Mouse (Mus musculus) B cell, adult 2 months (primary cell): ENCODE measurements at regions not wholly inside any gene's neighbourhood (a gene's known extent, or its start where the extent isn't known, plus 50 kb on each side); places are given as distances from the start of the nearest gene placed in this dataset.

Source experiments
- DNase-seq, 2 experiments: peaks; one replicate each; pipeline ENCODE4 v3.0.0; 2022

- no peak for DNase-seq
Observed at GRCm38 (mm10) chr19:53476768-53477547, 52.0 kb upstream of the Dusp5 start.

DNA sequence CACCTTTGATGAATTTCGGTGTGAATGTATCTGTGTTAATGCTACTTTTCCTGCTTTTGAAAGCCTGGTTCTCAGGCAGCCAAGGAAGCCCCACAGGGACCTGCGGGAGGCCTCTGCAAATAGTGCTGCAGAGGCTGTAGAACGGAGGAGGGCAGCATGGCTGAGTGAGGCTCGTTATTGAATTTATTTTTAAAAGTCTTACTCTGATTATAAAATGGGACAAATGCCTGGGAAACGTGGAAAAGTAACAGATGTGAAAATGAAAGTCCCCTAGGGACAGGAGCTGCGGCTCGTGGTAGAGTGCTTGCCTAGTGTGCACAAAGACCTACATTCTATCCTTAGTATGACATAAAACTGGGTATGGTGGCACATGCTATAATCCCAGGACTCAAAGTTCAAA lies 59.7 kb upstream of the Dusp5 start:
- DNase-seq = no peak

DNA sequence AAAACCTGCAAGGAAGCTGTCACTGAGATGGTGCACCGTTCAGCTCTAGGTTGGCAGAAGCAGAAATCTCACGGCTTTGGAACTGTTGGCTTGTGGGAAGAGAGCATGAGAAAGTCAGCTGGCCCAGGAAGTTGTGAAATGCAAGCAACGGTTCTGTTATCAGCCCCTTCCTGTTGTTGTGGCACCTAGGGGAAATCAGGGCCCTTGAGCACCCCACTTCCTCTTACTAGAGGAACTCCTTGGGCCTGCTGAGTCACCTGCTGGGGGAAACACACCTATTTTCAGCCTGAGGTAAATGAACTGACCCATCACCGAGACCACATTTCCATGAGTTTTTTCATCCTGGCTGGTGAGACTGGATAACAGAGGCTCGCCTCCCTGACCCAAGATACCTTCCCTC lies 64.2 kb upstream of the Dusp5 start:
- DNase-seq = peak; percentile 83 to 87

DNA sequence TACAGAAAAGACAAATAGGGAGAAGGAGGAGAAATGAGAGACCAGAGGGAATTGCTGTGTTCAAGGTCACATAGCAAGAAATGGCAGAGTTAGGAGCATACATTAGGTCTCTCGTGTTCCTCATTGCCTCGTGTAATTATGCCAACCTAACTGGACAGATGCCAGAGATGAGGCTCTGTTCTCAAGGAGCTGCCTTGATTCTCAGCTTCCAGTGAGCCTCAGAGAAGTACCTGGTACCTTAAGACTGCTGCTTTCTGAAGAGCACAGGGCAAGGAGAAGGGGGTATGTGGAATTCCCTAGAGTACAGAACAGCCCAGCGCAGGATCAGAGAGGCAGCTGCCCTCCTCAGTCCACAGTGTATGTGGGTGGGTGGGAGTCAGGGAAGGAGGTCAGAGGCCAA lies 64.8 kb upstream of the Dusp5 start:
- DNase-seq = peak; percentile 34 to 35

- DNase-seq = peak; percentile 39 to 43
Observed at GRCm38 (mm10) chr19:53461025-53462015, 67.6 kb upstream of the Dusp5 start.

DNA sequence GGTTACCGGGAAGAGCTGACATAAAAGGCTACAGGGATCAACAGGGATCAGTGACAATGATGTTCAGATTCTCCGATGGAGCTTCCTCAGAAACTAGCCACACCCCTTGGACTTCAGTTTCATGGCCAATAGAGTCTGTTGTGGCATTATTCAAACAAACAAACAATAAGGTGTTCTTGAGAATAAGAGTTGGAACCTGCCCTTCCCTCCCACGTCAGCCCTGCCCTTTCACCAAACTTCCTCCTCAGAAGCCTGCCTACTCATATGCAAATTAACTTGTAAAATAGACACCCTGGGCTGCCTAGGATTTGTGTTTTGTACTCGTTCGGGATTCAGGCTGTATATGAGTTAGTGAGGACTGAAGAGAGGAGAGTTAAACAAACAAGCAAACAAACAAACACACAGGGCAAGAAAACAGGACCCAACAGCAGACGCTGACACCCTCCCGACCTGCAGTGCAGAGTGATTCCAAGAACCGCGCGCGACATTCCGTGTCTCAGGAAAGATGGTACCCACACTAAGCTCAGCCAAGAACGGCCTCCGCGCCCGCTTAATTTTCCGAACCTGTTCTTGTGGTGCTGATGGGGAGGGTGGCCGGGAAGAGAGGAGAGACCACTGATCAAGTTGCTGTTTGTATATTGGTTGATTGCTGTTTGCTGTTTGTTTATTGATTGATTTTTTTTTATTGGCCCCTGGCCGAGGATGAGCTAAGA lies 68.4 kb upstream of the Dusp5 start:
- DNase-seq = peak; percentile 70 to 77

DNA sequence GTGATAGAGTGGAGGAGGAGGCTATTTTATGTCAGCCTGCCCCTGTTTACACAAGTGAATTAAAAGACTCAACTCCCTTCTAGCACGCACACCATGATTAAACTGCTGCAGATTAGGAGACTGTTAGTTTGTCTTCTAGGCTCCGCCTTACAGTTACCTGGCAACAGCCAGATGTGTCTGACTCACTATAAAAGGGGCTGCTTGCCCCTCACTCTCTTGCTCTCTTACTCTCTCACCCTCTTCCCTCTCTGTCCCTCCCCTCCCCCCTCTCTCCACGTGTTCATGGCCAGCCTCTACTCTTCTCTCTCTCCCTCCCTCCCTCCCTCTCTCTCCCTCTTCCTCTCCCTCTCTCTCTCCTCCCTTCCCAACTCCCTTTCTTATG lies 69.0 kb upstream of the Smndc1 start:
- DNase-seq = no peak

DNA sequence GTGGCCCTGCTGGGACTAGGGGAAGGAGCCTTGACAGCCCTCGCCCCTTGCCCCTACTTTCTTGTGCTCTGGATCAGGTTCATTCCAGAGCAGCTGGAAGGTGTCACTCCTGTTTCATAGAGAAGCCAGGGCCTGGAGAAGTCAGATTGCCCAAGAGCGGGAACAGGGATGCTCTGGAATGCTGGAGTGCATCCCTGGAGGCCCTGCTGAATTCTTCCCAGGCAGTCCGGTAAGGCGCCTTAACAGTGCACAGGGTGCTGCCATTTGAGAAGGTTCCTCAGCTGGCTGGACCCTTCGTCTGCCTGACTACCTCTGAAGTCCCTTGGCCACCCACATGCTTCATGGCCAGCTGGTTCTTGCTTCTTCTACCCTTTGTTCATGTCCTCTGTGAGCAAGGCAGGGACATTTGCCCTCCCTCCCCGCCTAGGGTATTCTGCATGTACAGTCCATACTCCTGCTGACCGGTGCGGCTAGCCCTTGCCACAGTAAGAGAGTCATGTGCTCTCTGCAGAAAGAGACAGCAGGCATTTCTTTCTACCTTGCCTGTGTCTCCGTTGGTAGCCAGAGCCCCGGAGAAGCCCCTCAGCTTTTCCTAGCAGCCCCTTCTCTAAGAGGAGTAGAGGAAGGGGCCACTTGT lies 68.5 kb upstream of the Smndc1 start:
- DNase-seq = no peak

GRCm38 (mm10) chr19:53456681-53457080 lies 66.3 kb upstream of the Smndc1 start:
- no peak for DNase-seq

DNA sequence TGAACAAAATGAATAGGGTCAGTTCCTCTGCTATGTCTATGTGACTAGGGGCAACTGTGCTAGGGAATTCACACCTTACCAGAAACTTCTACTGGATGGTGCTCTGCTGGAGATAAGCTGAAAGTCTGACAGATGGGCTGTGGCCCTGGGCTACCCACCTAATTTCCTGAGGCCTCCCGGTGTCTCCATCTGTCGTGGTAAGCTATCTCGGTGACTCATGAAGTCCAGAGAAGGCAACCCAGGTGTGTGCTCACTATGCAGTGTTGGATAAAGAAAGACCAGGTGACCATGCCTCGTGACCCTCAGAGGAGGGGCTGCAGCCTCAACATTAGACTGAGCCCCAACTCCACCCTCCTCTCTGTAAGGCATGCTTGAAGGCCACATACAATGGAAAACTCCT lies 64.2 kb upstream of the Smndc1 start:
- no peak for DNase-seq

- no peak for DNase-seq
Observed at GRCm38 (mm10) chr19:53454059-53454458, 63.7 kb upstream of the Smndc1 start.

DNA sequence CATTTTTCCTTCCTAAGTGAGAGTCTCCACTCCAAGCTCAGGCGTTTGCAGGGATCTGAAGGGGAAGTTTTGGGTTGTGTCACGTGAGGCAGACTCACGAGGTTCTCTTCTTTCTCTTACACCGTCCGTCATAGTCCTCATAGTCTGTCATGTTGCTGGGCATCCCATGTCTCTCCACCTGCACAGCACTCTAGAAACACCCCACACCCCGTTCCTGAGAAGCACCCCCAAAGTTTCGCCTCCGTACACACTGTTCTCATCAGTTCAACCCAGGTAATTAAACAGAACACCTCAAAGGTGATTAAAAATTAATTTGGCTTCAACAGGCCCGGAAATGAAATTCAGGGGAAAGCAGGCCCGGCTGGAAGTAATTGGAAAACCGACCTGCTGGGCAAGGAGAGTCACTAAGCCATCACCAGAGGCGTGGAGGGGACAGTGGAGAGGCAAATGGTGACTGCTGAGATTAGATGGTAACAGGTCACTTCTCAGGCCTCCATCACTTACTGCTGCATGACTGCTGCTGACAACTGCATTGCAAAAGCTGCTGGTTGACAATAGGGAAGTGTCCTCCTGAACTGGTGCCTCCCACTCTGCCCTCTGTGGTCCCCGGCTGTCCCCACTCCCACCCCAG lies 63.1 kb upstream of the Smndc1 start:
- no peak for DNase-seq

DNA sequence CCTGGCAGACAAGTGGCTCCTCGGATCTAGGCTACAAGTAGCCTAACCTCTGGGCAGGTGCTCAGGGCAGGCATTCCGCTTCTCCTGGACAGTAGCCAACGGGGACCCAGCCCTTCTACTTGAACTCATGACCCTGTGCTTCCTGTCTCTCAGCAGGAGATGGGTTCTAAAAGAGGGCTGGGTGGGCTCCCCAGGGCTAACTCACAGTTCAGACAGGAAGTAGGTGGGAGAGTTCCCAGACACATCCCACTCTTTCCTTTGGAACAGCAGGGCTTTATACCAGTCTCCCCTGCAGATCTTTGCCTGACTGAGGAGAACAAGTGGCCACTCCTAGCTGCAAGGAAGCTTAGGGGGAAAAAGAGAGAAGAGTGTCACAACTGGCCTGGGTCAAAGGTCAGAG lies 62.0 kb upstream of the Smndc1 start:
- DNase-seq = no peak

- DNase-seq = no peak
Observed at GRCm38 (mm10) chr19:53451388-53451922, 61.1 kb upstream of the Smndc1 start.

GRCm38 (mm10) chr19:53450624-53451387 lies 60.4 kb upstream of the Smndc1 start:
- no peak for DNase-seq

- no peak for DNase-seq
Observed at GRCm38 (mm10) chr19:53449137-53449783, 58.9 kb upstream of the Smndc1 start.

DNA sequence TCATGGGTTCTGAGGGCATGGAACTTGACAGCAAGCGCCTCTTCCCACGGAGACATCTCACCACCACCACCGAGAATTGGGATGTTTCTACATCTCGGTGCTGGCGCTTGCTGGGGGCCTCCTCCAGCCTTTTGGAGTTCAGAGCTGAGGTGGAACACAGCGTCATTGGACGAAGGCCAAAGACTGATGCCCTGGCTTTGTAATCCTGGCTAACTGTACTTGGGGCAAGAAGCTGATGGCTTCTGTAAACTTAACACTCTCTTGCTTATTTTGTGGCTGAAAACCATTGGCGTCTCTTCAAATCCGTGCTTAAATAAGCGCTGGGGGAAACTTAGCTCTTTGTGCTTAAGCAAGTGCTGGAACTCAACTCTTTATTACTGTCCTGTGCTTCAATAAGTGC lies 57.8 kb upstream of the Smndc1 start:
- no peak for DNase-seq

DNA sequence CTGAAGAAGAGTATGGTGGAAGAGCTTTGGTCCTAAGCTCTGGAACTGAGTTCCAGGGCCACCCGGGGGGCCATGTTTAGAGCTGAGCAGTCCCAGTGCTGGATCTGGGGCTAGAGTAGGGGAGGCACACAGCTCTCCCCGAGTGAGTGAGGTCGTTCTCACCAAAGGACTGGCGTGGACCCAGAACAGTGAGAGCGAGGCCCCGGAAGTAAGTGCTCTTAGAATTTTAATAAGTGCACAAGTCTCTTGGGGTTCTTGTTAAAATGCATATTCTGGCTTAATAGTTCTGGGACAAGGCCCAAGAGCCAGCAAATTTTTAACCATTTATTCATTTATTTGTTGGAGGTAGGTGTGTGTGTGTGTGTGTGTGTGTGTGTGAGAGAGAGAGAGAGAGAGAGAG lies 57.4 kb upstream of the Smndc1 start:
- DNase-seq = no peak

DNA sequence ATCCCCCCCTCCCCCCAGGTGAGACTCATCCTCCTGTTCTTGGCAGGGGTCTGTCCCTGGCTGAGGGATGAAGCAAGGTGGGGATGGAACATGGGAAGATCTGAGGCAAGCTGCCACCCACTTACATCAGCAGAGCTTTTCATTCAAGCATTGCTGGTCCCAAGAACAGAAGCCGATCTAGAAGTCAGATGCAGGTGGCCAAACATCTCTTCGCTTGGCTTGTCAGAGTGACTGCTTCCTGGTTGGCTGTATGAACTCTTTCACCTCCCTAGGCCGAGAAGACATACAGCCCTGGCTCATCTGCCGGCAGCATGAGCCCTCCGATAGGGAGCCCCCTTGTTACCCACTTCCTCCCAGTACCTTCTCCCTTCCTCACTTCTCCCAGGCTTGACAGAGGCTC lies 55.8 kb upstream of the Smndc1 start:
- peak; percentile 33 to 36 for DNase-seq

GRCm38 (mm10) chr19:53444646-53445045 lies 54.3 kb upstream of the Smndc1 start:
- DNase-seq = no peak
